Mouse (Mus musculus): ENCODE measurements around the gene Eif2ak1. TPM values are rescaled to one million over a fixed set of nuclear protein-coding genes. Genes with fewer than 3 reads are reported as not detected.

The Eif2ak1 gene
- total RNA-seq, 2 experiments from 2014 or later, result 247 to 365 TPM

DNA sequence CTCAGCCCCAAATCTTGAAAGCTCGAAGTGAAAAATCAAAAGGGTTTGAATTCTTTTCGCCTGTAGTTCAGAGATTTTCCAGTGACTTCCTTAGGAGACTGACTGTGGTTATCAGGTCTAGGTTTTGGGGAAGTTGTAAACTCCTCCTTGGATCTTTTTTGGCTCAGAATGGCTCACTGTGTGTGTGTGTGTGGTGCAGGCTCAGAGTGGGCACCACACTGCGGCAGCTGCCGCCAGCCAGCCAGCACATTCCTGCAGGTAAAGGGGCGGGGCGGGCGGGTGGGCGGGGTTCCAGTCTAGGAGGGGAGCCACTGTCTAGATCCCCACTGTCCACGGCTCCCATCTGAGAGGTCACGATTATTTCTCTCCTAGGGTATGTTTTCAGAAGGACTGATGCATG is 124.0 kb downstream of the Eif2ak1 start:
- ATAC-seq (replicated peaks; ENCODE audit: low FRiP score, poor library complexity, severe bottlenecking), result no peak

DNA sequence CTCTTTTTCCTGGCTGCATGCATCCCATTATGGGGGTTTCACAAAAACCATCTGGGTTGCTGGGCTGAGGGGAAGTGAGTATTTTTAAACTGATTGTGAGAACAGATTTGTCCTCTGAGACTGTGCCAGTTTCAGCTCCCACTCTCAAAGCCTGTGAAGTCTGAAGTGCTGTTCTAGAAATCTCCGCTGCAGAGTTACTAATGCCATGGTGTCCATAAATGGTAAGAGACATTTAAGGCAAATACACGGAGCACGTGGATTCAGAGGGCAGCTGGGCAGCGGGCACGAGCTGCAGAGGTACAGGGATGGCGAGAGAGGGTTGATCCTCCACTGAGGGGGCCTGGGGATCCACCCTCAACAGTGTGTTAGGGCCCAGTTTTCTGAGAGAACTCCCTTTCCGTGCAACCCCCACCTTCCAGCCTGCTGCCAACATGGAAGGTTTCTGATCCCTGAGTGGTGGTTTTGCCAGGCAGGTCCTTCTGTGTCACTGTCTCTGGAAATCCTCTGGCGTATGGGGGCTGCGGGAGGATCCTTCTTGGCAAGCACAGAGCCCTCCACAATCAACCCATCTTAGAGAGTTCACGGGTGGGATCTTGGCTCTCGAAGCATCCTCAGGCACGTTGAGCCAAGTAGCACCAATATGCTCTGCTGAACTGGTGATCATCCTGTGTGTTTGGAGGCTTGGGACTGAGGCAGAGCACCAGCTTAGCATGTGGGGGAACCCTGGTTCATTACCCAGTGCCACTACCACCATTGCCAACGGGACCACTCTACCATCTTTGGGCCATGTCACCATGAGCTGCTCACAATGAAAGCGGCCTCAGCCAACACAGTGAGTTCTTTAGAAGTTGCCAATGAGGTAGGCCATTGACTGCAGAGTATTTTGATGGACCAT is 125.9 kb downstream of the Eif2ak1 start:
- ATAC-seq (replicated peaks; ENCODE audit: low FRiP score, poor library complexity, severe bottlenecking), result no peak

DNA sequence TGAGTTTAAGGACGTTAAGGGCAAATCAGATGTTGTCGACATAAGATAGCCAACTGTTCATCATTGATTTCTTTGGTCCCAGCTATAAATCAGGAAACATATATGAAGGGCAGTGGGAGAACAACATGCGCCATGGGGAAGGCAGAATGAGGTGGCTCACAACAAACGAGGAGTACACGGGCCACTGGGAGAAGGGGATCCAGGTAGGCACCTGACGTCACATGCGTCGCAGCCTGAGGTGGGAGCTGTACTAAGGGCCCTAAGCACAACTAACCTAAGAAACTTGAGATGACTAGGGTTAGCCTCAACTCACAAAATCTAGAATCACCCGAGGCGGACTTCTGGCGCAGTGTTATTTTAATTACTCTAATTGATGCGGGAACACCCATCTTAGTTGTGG is 130.8 kb downstream of the Eif2ak1 start:
- ATAC-seq (replicated peaks; ENCODE audit: low FRiP score, poor library complexity, severe bottlenecking), result no peak

DNA sequence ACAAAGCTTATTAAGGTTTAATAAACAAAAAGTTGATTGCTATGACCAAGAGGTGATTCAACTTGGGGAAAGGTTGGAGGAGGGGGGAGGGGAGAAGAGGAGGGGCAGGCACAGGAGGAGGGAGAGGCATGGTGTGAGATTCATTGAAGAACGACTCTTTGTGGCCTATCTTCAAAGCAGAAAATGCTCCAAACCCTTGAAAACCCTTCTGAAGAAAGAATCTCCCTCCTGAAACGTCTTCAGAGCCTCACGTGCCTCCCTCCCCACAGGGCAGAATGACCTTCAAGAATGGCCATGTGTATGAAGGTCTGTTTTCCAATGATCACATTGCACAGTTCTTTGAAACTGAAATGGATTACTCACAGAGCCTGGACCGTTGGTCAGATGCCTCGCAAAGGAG is 132.4 kb downstream of the Eif2ak1 start:
- ATAC-seq (replicated peaks; ENCODE audit: low FRiP score, poor library complexity, severe bottlenecking), result no peak

Other genes with a start within 250 kb of the Eif2ak1 start
- gene Cyth3, start 195.3 kb upstream of the Eif2ak1 start, total RNA-seq (2015; ENCODE audit: low replicate concordance), result 42.2 and 63.7 TPM in 2 replicates
- gene Cyth3, start 195.3 kb upstream of the Eif2ak1 start, total RNA-seq (2017; ENCODE audit: low replicate concordance), result 53.3 and 72.6 TPM in 2 replicates
- gene Usp42, start 85.5 kb upstream of the Eif2ak1 start, total RNA-seq (2015; ENCODE audit: low replicate concordance), result 8.8 and 15.5 TPM in 2 replicates
- gene Usp42, start 85.5 kb upstream of the Eif2ak1 start, total RNA-seq (2017; ENCODE audit: low replicate concordance), result 2.8 and 15.9 TPM in 2 replicates
- not detected in 2 replicates for gene Ankrd61, start 79.9 kb downstream of the Eif2ak1 start, total RNA-seq (2015; ENCODE audit: low replicate concordance)
- 1.2 and 2.3 TPM in 2 replicates for gene Ankrd61, start 79.9 kb downstream of the Eif2ak1 start, total RNA-seq (2017; ENCODE audit: low replicate concordance)
- 25.2 and 34.8 TPM in 2 replicates for gene Aimp2, start 92.1 kb downstream of the Eif2ak1 start, total RNA-seq (2015; ENCODE audit: low replicate concordance)
- gene Aimp2, start 92.1 kb downstream of the Eif2ak1 start, total RNA-seq (2017; ENCODE audit: low replicate concordance), result 14.9 and 75.8 TPM in 2 replicates
- gene Pms2, start 92.2 kb downstream of the Eif2ak1 start, total RNA-seq (2015; ENCODE audit: low replicate concordance), result 36.0 and 49.0 TPM in 2 replicates
- 79.1 and 92.9 TPM in 2 replicates for gene Pms2, start 92.2 kb downstream of the Eif2ak1 start, total RNA-seq (2017; ENCODE audit: low replicate concordance)
- gene Gm42421, start 110.4 kb downstream of the Eif2ak1 start, total RNA-seq (2015; ENCODE audit: low replicate concordance), result 10.5 TPM in 1 of 2 replicates, not detected in the other
- 0.90 and 8.6 TPM in 2 replicates for gene Gm42421, start 110.4 kb downstream of the Eif2ak1 start, total RNA-seq (2017; ENCODE audit: low replicate concordance)
- 3.4 and 11.2 TPM in 2 replicates for gene Rsph10b, start 115.2 kb downstream of the Eif2ak1 start, total RNA-seq (2015; ENCODE audit: low replicate concordance)
- 5.1 and 12.6 TPM in 2 replicates for gene Rsph10b, start 115.2 kb downstream of the Eif2ak1 start, total RNA-seq (2017; ENCODE audit: low replicate concordance)
- 64.9 and 86.4 TPM in 2 replicates for gene Ccz1, start 197.1 kb downstream of the Eif2ak1 start, total RNA-seq (2015; ENCODE audit: low replicate concordance)
- gene Ccz1, start 197.1 kb downstream of the Eif2ak1 start, total RNA-seq (2017; ENCODE audit: low replicate concordance), result 32.5 and 45.2 TPM in 2 replicates
- gene Ocm, start 208.9 kb downstream of the Eif2ak1 start, total RNA-seq (2015; ENCODE audit: low replicate concordance), result not detected in 2 replicates
- gene Ocm, start 208.9 kb downstream of the Eif2ak1 start, total RNA-seq (2017; ENCODE audit: low replicate concordance), result not detected in 2 replicates